Mouse (Mus musculus) left cerebral cortex, adult 2 months (tissue): ENCODE results near the gene Hnrnpk. TPM values are rescaled to one million over a fixed set of nuclear protein-coding genes. Genes with fewer than 3 reads are reported as not detected.

Experiments used
- DNase-seq, 2 experiments: peaks; one replicate each; pipeline ENCODE4 v3.0.0; 2021 to 2022; ENCODE audit warnings: low spot score in 2 of 2, mixed read lengths in 1 of 2; ENCODE audit errors: extremely low spot score in 1 of 2
- H3K27ac ChIP-seq: fragments of 200-600 bp; 2 replicates; pipeline ENCODE4 v1.8.1; 2022
- H3K4me3 ChIP-seq: fragments of 200-600 bp; 2 replicates; pipeline ENCODE4 v1.8.1; 2022
- CTCF ChIP-seq: fragments of 200-600 bp; IDR thresholded peaks from 2 replicates; pipeline ENCODE4 v1.8.1; 2022; ENCODE audit warnings: antibody characterized with exemption, mild to moderate bottlenecking, moderate library complexity
- intact Hi-C: fragments of 180-260 bp; cut with DNase I; formaldehyde crosslinking; loops from one replicate; pipeline ENCODE4 v1.15.1; 2025
- microRNA-seq, 2 experiments: library from miRNA; unstranded; fragments of <30 nt; microRNA quantifications; one replicate each; pipeline ENCODE4 v1.2.0; 2021
- total RNA-seq, 2 experiments: library from RNA; stranded (reverse); gene quantifications; 2 replicates each; pipeline ENCODE4 v1.2.3; 2021

Hnrnpk gene
- total RNA-seq, 2 experiments from 2014 or later: 566 to 576 TPM

- Histone ChIP-seq H3K27ac (no peak overlapping the region), H3K4me3 (peak overlapping the region; percentile 54)
- TF ChIP-seq CTCF: no peak
- intact Hi-C loops: no loop called here
- DNase-seq: no peak
Observed at GRCm38 (mm10) chr13:58359304-58359653, 43.9 kb downstream of the Hnrnpk start.

GRCm38 (mm10) chr13:58358629-58359303 is 44.4 kb downstream of the Hnrnpk start, which contains the start of gene Kif27:
TSS of gene Kif27 (minus strand) at chr13:58359122.
- no peak for TF ChIP-seq CTCF
- no peak within 1 kb of the TSS for H3K27ac ChIP-seq
- peak within 1 kb of the TSS; percentile 54 for H3K4me3 ChIP-seq
- intact Hi-C loops: no loop called here
- peak; percentile 53 to 69 for DNase-seq

GRCm38 (mm10) chr13:58352996-58353395 is 50.1 kb downstream of the Hnrnpk start:
- intact Hi-C loops: no loop called here
- TF ChIP-seq CTCF: no peak
- DNase-seq: no peak
- no peak overlapping the region for H3K27ac ChIP-seq
- no peak overlapping the region for H3K4me3 ChIP-seq

- TF ChIP-seq CTCF: no peak
- H3K27ac ChIP-seq: no peak overlapping the region
- no peak for DNase-seq
- H3K4me3 ChIP-seq: no peak overlapping the region
- intact Hi-C loops: no loop called here
Observed at GRCm38 (mm10) chr13:58350606-58351005, 52.5 kb downstream of the Hnrnpk start.

- no peak overlapping the region for H3K27ac ChIP-seq
- TF ChIP-seq CTCF: no peak
- intact Hi-C loops: no loop called here
- peak in 1 of 2 experiments; percentile 17 for DNase-seq
- H3K4me3 ChIP-seq: no peak overlapping the region
Observed at GRCm38 (mm10) chr13:58344505-58344904, 58.6 kb downstream of the Hnrnpk start.

Small RNA genes within 50 kb of the gene (microRNA-seq; reads per million reads assigned to microRNA genes)
- gene Mir7-1: 35.8 to 69.1 reads per million in 2 experiments

Other genes with a start within 250 kb of the Hnrnpk start
- 10 to 100 TPM; 31.2 to 31.6 TPM for gene Idnk, start 245.7 kb downstream of the Hnrnpk start, total RNA-seq
- 100 to 1,000 TPM; 145 to 146 TPM for gene Ubqln1, start 187.7 kb downstream of the Hnrnpk start, total RNA-seq
- gene Gkap1, start 127.6 kb downstream of the Hnrnpk start, total RNA-seq: 10 to 100 TPM; 16.8 to 20.3 TPM
- gene Kif27, start 44.2 kb downstream of the Hnrnpk start, total RNA-seq: 1 to 10 TPM; 2.4 to 3.5 TPM
- gene 2210016F16Rik, start 18.1 kb downstream of the Hnrnpk start, total RNA-seq: 1 to 10 TPM; 7.1 to 7.4 TPM
- gene Rmi1, start 1.1 kb downstream of the Hnrnpk start, total RNA-seq: 10 to 100 TPM; 13.4 to 15.9 TPM
- gene Slc28a3, start 207.5 kb upstream of the Hnrnpk start, total RNA-seq: under 1 TPM in 1 of 2 experiments, not detected in 1; 0.26 TPM